Mouse (Mus musculus) olfactory bulb, adult 2 months (tissue): ENCODE data around the gene Prom2.

Source experiments
- CTCF ChIP-seq: fragments of 200-500 bp; IDR thresholded peaks from 2 replicates; pipeline ENCODE4 v1.5.1; 2012; ENCODE audit warnings: low read depth, mild to moderate bottlenecking, low read length, moderate library complexity; ENCODE audit not compliant: insufficient read depth
- POLR2A ChIP-seq: fragments of 200-500 bp; IDR thresholded peaks from 2 replicates; pipeline ENCODE4 v1.6.1; 2012; ENCODE audit warnings: mild to moderate bottlenecking, low read depth, low read length, moderate library complexity; ENCODE audit not compliant: insufficient read depth

DNA sequence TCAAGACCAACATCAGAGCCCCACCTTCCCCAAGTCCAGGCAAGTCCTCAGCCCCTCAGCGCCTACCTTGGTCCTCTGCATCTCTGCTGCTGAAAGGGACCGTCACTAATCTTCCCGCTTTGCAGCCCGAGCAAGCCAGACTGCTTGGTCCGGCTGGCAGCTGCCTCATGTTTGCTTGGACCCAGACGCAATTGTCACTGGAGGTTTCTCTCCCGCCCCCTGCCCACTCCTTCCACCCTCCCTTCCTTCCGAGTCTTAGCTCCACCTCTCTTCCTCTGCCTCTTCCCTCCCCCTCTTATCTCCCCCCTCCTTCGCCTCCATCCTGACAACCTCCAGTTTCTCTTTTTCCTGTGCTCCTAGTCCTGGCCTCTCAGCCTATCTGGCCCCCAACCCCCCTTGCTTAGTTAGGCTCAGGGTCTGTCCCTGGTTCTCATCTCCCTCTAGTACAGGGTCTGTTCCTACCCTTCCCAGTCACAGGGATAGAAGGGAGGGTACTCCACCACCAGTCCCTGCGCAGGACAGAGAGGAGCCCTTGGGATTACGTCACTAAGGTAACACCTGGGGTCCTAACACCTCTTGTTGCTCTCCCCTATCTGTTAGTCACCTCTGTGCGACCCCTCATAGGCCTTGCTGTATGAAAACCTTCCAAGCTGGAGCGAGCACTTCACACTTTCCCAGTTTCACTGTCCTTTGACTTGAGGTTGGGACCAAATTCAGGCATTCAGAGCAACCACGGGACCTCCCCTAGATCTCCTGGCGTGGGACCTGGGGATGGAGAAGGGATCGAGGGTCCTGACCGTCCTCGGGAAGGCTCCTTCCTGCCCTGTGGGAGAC lies 19.9 kb downstream of the Prom2 start:
- TF ChIP-seq CTCF = no peak
- TF ChIP-seq POLR2A = peak; percentile 59
